Mouse (Mus musculus): ENCODE measurements around the gene Suox.
A peak's percentile ranks its signal among the peaks of the same experiment; 100 is the strongest.
"Not testable (repeated sequence)": the region's sequence is repeated elsewhere in the genome, so short reads cannot be mapped to it uniquely, and the experiment has no call there.

The Suox gene

DNA sequence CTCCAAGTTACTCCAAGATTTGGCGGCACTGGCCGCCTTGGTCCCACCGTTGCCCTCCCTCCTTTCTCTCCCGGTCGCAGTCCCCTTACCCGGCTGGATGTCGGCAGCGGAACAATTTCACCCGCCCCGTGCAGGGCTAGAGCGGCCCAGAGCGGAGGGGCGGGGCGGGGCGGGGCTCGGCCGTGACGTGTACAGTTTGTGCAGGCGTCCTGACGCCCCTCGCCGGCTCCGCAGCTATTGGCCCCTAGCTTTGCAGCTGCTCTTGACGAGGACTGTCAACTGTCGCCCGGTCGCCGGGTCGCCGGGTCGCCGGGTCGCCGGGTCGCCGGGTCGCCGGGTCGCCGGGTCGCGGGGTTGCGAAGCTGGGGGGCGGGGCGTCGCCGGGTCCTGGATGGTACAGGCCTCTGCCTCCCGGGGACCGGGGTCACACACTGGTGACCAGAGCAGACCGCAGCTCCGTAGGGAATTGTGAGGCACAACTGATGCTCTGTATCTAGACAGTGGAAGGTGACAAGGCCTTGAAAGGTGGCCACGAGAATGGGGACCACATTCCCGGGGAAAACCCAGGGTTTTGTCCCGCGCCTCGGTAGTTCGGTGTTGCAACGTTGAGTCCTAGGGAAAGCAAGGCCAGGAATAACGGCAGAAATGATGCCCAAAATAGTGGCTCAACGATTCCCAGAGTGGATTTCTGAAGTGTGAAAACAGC is at the start of gene Suox:
Suox (minus strand) TSS at position 311 of the 706 bp plus-strand sequence.
- peak; percentile 49 for DNase-seq (ENCODE audit: low read depth, low spot score)

DNA sequence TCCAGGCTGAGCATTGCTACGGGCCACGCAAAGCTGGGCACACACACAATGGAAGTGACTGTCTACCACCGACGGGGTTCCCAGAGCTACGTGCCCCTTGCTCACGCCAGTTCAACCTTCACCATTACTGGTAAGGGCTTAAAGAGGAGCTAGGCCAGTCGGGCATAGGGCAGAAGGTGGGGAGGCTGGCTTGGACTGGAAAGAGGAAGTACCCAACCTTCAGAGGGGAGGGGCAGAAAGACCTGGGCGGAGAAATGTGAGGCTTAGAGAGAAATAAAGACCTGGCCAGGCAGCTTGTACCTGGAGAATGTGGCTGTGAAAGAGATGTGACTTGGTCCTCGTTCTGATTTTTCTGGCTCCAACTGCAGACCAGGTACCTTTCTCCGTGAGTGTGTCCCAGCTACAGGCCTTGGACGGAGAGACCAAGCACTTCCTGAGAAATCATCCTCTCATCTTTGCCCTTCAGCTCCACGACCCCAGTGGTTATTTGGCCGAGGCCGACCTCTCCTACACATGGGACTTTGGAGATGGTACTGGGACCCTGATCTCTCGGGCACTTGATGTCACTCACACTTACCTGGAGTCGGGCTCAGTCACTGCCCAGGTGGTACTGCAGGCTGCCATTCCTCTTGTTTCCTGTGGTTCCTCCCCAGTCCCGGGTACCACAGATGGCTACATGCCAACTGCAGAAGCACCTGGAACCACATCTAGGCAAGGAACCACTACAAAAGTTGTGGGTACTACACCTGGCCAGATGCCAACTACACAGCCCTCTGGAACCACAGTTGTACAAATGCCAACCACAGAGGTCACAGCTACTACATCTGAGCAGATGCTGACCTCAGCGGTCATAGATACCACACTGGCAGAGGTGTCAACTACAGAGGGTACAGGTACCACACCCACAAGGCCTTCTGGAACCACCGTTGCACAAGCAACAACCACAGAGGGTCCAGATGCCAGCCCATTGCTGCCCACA is 42.0 kb upstream of the Suox start:
- no peak for DNase-seq (ENCODE audit: low read depth, low spot score)

DNA sequence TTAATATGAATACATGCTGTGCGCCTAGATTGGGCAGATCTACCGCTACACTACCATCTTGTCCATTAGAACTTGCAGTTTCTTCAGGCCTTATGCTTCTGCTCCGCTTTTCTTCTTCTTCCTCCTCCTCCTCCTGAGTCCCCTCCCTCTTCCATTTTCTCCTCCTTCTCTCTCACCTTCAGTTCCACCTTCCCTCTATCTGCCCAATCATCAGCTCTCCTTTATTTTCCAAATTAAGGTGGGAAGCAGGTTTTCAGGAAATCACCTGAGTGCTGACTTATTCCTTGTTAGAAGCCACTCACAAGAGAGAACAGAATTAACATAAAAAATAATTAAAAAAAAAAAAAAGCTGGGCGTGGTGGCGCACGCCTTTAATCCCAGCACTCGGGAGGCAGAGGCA is 37.4 kb upstream of the Suox start:
- DNase-seq (ENCODE audit: low read depth, low spot score) = not testable (repeated sequence)

GRCm38 (mm10) chr10:128705317-128705693 is 31.4 kb upstream of the Suox start:
- DNase-seq (ENCODE audit: low read depth, low spot score) = no peak

GRCm38 (mm10) chr10:128704491-128705316 is 30.8 kb upstream of the Suox start, which contains the start of gene Cdk2:
Gene Cdk2 (minus strand): TSS chr10:128705031.
- DNase-seq (ENCODE audit: low read depth, low spot score) = peak; percentile 82

- no peak for DNase-seq (ENCODE audit: low read depth, low spot score)
Measured at GRCm38 (mm10) chr10:128703895-128704294, 30.0 kb upstream of the Suox start, which contains the start of gene Pmel. Gene Pmel (plus strand): TSS chr10:128704195.

GRCm38 (mm10) chr10:128702328-128703007 is 28.6 kb upstream of the Suox start:
- DNase-seq (ENCODE audit: low read depth, low spot score) = no peak

- DNase-seq (ENCODE audit: low read depth, low spot score) = no peak
Measured at GRCm38 (mm10) chr10:128700712-128701111, 26.8 kb upstream of the Suox start.

GRCm38 (mm10) chr10:128699611-128700010 is 25.7 kb upstream of the Suox start:
- no peak for DNase-seq (ENCODE audit: low read depth, low spot score)

- no peak for DNase-seq (ENCODE audit: low read depth, low spot score)
Measured at GRCm38 (mm10) chr10:128699006-128699405, 25.1 kb upstream of the Suox start.

GRCm38 (mm10) chr10:128697072-128697725 is 23.3 kb upstream of the Suox start:
- DNase-seq (ENCODE audit: low read depth, low spot score) = no peak

- DNase-seq (ENCODE audit: low read depth, low spot score) = peak; percentile 99
Measured at GRCm38 (mm10) chr10:128695992-128696807, 22.3 kb upstream of the Suox start, which contains the start of gene Rab5b. Gene Rab5b (minus strand): TSS chr10:128696264.

DNA sequence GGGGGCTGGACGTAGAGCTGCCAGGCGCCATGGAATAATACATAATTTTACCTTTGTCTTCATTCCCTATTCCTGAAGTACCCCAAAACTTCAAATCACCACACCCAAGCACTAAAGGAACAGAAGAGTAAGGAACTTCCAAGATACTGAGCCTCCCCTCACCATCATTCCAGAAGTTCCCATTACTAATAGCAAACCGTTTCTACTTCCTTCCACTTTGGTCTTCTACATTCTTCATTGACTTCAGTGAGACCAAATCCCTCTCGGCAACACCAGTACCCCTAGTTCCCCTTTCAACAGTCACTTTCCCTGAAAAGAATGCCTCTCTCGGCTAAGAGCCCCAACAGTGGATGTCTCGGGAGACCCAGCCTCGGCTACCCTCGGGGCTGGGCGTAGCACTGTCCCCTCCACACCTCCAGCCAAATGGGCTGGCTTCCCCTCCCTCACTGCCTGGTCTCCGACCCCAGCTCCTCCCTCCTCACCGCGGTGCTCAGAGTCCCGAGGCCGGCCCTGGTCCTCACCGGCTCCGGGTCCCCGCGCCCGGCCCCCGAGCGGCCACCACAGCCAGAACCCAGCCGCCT is 21.6 kb upstream of the Suox start:
- DNase-seq (ENCODE audit: low read depth, low spot score) = no peak

DNA sequence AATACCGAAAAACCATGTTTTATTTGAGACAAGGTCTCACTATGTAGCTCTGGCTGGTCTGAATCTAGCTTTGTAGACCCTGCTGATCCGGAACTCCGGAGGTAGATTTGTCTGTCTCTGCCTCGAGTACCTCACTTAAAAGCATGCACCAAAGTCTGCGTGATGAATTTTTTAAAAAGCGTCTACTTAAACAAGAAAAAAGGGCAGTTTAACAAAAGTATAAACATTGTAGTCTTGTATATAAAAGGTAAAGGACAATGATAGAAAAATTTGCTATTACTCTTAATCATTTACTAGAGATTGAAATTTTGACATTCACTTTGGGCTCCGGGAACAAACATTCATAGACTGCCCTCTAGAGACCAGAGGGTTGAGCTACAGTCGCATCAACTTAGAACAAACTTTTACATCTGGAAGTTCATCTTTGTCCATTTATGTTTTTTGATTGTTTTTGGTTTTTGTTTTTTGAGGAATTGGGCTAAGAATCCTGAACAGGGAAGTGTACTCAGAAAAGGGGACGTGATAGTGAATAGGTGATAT is 666 bp upstream of the Suox start:
- peak; percentile 51 for DNase-seq (ENCODE audit: low read depth, low spot score)

GRCm38 (mm10) chr10:128671148-128671547 is 2.7 kb downstream of the Suox start:
- no peak for DNase-seq (ENCODE audit: low read depth, low spot score)

DNA sequence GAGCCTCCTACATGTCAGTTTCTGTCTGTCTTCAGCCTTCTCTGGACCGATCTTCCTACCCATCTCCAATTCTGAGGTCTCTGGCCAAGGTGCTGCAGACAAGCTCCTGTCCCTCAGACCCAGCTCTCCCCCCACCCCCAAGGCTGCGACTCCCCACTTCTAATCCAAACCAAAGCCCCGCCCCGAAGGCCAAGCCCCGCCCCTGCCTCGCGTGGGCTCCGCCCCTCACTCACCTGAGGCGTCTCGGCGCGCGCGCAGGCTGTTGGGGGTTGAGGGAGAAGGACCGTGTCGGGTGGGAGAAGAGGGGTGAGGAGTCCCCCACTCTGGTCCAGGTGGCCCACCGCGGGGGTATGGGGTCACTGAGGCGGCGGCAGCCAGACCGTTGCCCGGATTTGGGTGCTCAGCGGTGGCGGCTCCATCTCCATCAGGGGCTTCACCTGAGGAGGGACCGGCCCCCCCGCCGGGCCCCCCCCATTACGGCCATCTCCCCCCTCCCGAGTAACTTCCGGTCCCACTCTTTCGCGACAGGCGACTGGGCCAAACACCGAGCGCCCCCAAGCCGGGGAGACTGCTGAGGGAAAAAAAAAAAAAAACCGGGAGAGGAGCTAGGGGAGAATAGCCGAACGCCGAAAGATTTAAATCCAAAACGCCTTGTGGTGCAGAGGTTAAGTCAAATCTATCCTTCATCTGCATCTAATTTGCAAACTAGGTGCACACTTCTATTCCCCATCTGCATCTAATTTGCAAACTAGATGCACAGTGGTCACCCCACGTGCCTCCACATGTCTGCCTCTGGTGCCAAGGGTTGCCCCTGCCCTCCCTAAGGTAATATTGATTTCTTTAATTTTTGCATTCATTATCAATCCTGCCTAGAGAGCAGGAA is 4.8 kb downstream of the Suox start:
- no peak for DNase-seq (ENCODE audit: low read depth, low spot score)

GRCm38 (mm10) chr10:128665806-128666205 is 8.1 kb downstream of the Suox start:
- no peak for DNase-seq (ENCODE audit: low read depth, low spot score)

DNA sequence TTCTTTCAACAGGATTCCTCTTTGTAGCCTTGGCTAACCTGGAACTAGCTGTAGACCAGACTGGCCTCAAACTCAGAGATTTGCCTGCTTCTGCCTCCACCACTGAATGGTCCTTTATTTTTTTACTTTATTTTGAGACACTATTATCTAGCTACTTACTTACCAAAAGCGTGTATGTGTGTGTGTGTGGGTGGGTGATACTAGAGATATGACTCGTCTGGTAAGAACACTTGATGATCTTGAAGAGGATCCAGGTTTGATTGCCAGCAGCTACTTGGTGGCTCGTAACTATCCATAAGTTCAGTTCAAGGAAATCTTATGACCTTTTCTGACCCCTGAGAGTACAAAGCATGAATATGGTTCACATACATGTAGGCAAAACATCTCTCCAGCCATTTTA is 8.6 kb downstream of the Suox start:
- DNase-seq (ENCODE audit: low read depth, low spot score) = no peak
